Mouse (Mus musculus): ENCODE results near the gene Hnrnpa3. TPM values are rescaled to one million over a fixed set of nuclear protein-coding genes. Genes with fewer than 3 reads are reported as not detected.
"Not testable (repeated sequence)": the region's sequence is repeated elsewhere in the genome, so short reads cannot be mapped to it uniquely, and the experiment has no call there.

Hnrnpa3 gene
- polyA plus RNA-seq (2017; shearing (Covaris generic)), result 100 to 1,000 TPM in 2 of 3 experiments, 10 to 100 TPM in 1; 98.6 to 213 (median 185) TPM

GRCm38 (mm10) chr2:75658727-75659628 lies at the start of gene Hnrnpa3:
Gene Hnrnpa3, plus strand, starts transcription at chr2:75659261.
- ATAC-seq, result peak; percentile 81

DNA sequence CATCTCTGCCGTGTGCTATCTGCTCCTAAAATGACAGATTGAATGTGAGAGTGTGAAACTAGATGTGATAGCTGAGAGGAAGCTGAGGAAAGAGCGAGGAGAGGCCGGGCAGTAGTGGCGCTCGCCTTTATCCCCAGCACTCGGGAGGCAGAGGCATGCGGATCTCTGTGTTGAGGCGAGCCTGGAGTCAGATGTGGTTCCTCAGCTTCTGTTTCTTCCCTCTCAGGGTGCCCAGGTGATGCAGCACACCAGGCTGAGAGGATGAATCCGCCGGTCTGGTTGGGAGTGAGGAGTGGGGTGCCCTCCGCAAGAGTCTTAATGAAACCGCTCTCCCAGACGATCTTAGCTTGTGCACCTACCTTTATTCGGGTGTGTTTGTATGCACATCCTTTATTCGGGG lies 49.1 kb upstream of the Hnrnpa3 start:
- no peak for ATAC-seq

DNA sequence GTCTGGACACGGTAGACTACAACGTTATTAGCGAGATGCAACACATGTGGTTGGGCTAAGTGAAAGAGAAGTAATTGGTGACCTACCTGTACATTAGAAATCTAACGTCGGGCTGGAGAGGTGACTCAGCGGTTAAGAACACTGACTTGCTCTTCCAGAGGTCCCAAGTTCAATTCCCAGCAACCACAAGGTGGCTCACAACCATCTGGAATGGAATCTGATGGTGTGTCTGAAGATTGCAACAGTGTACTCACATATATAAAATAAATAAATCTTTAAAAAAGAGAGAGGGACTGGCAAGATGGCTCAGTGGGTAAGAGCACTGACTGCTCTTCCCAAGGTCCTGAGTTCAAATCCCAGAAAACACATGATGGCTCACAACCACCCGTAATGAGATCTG lies 48.5 kb upstream of the Hnrnpa3 start:
- not testable (repeated sequence) for ATAC-seq

DNA sequence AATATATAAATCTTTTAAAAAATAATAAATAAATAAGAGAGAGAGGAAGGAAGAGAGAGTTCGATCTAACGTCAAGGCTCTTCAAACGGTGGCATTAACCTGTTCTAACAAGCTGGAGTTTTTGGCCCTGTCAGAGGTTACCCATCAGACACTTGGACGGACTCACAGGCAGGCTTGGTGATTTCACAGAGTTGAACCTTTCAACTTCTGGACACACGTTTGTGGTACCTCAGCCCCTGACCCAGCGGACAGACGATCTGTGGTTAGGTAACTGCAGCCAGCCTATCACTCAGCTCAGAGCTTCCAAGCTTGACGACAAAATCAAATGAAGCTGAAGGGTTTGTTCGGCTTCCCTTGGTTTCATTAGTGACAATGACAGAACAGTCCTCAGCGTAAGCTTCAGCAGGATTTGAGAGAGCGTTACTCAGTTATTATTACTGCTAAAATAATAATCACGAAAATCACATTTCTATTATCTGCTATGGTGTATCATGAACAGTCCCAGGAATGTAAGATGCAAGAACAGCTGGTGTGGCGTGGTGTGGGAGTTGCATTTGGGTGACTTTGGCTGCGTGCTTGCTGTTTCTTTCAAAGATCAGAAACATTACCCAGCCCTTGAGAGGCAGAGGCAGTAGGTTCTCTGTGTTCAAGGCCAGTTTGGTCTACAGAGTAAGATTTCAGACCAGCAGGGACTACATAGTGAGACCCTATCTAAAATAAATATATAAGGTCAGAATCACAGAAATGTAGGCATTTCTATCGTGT lies 47.8 kb upstream of the Hnrnpa3 start:
- ATAC-seq, result no peak

- no peak for ATAC-seq
These were observed 47.1 kb upstream of the Hnrnpa3 start for GRCm38 (mm10) chr2:75612006-75612405.

- no peak for ATAC-seq
These were observed 46.0 kb upstream of the Hnrnpa3 start for GRCm38 (mm10) chr2:75612981-75613567.

DNA sequence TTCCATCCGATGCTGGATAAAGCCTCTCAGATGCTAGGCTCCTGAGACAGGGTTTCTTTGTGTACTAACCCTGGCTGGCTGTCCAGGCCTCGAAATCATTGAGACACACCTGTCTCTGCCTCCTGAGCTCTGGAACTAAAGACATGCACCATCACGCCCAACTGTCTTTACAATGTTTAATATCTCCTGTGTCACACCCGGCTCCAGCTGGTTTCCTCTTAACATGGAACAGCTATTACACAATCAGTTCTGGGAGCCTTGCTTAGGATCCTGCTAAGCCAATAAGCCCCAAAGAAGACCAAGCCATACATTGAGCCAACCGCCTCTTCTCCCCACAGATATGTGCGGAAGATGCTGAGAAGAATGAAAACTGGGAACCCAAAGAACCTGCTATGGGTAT lies 44.5 kb upstream of the Hnrnpa3 start:
- ATAC-seq, result no peak

GRCm38 (mm10) chr2:75616911-75617310 lies 42.1 kb upstream of the Hnrnpa3 start:
- ATAC-seq, result no peak

GRCm38 (mm10) chr2:75618712-75619111 lies 40.3 kb upstream of the Hnrnpa3 start:
- no peak for ATAC-seq

GRCm38 (mm10) chr2:75621873-75622654 lies 37.0 kb upstream of the Hnrnpa3 start:
- no peak for ATAC-seq

GRCm38 (mm10) chr2:75625086-75625485 lies 34.0 kb upstream of the Hnrnpa3 start:
- ATAC-seq, result no peak

DNA sequence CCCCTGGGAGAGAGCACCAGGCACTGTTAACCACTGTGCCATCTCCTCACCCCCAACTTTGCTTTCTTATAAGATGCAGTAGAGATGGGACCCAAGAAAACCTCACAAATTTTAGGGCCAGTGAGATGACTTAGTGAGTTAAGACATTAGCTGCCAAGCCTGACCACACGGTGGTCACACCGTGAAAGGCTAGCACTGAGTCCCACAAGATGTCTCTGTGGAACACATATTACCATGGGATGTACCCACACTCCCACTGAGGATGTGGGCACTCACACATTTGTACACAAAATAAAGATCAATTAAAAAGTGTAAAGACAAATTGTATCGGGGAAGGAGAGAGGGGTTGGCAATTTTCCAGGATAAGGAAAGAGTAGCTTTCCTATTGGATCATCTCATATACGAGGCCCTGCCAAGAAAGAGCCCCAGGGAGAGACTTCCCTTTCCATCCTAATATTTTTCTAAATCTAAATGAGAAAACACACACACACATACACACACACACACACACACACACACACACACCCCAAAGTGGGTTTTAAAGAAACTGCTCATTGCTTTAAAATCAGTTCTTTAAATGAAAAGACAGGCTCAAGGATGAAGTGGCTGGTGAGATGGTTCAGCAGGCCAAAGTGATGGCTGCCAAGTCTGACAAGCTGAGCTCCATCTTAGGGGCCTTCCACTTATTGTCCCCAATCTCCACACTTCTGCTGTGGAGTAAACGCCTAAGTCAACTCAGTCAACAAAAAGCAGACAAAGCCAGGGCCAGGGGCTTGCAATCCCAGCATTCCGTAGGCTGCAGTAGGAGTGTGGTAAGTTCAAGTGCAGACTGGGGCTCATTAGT lies 32.2 kb upstream of the Hnrnpa3 start:
- ATAC-seq, result no peak

GRCm38 (mm10) chr2:75628487-75628886 lies 30.6 kb upstream of the Hnrnpa3 start:
- no peak for ATAC-seq

GRCm38 (mm10) chr2:75631421-75631820 lies 27.6 kb upstream of the Hnrnpa3 start:
- no peak for ATAC-seq

DNA sequence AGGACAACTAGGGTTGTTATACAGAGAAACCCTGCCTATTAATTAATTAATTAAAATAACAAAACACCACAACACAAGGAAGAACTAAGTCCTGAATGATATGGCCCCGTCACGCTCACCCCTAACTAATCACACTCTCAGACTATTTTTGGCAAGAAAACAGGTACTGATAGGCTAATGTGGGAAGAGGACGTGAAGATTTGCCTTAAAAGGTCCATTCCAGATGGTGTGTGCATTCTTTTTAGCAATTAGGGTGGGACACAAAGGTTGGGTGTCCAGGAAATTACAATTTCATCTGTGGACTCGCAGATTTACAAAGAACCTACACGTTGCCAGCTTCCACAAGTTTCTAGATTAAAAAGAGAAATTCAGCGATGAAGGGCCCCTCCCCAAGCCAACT lies 27.0 kb upstream of the Hnrnpa3 start:
- ATAC-seq, result no peak

DNA sequence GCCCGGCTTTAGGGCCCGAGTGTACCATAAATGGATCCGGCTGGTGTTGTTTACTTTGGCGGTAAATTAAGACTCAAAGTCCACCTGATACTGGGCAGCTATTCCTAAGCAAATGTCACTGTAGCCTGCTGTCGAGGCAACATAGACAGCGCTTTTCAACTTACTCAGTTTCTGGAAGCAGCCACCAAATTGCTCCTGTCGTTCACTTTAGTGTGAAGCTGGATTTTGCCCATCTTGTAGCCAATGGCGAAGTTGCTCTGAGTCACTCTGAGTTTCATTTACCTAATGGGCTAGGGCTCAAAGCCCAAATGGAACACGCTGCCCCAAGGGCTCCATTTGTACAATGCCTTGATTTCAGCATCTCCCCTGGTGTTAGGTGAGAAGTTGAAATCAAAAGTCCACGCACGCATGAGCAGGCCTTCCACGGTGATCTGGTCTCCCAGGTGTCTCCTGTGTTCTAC lies 26.3 kb upstream of the Hnrnpa3 start:
- no peak for ATAC-seq

GRCm38 (mm10) chr2:75633381-75633780 lies 25.7 kb upstream of the Hnrnpa3 start:
- no peak for ATAC-seq

- ATAC-seq, result no peak
These were observed 25.3 kb upstream of the Hnrnpa3 start for GRCm38 (mm10) chr2:75633784-75634183.

- ATAC-seq, result not testable (repeated sequence)
These were observed 24.6 kb upstream of the Hnrnpa3 start for GRCm38 (mm10) chr2:75634431-75634830.

DNA sequence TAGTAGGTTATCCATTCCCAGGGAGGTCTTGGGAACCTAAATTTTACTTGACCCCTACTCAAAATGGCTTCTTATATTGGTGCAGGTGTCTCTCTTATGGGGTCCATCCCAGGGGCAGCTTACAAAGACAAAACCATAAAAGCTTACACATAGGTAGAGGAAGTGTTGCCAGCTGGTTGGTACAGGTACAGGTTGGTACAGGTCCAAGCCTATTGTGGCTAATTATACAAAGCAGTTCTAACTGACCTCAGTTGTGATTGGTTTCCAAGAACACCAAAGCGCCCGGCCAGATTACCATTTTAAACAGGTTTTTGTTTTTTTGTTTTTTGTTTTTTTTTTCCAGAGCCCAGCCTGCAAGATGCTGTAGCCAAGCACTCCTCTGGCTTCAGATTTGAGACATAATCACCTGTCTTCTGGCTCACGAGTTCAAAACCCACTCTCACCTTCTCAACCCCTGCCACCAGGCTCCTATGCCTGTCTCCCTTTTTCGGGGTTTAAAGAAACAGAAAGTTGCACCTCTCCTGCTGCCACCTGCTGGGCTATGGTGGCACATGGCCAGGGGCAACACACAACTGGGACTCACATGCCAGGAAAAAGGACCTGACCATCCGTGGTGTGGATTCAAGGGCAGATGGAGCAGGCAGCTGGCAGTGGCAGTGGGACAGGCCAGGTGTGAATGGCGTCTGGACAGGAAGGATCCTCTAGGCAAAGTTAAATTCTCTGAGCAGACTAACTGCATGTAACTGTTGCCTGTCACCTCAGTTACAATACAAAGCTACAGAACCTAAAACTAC lies 22.6 kb upstream of the Hnrnpa3 start:
- peak; percentile 85 for ATAC-seq

- not testable (repeated sequence) for ATAC-seq
These were observed 22.1 kb upstream of the Hnrnpa3 start for GRCm38 (mm10) chr2:75637055-75637304.

Data from inflammation-experienced regulatory T-cells, adult 6 months (primary cell).